Mouse (Mus musculus) lung, embryonic 14.5 days (tissue): ENCODE results near the gene Urgcp. TPM values are rescaled to one million over a fixed set of nuclear protein-coding genes. Genes with fewer than 3 reads are reported as not detected.
A peak's percentile ranks its signal among the peaks of the same experiment; 100 is the strongest.

Experiments used
- ATAC-seq: fragments of 200-750 bp; cut with Nextera tagmentation; 2 replicates; pipeline ENCODE4 v1.8.0; 2017; ENCODE audit warnings: mild to moderate bottlenecking, moderate TSS enrichment, moderate library complexity; ENCODE audit not compliant: insufficient read depth
- DNase-seq: peaks from one replicate; pipeline ENCODE4 v3.0.0-alpha.2; 2015
- H3K27ac ChIP-seq: fragments of 300-500 bp; sonication (generic); 2 replicates; pipeline ENCODE4 v1.5.1; 2014; ENCODE audit warnings: low read depth, mild to moderate bottlenecking, moderate library complexity
- H3K27me3 ChIP-seq: fragments of 300-500 bp; sonication (generic); 2 replicates; pipeline ENCODE4 v1.6.1; 2014; ENCODE audit warnings: low read length, control low read depth; ENCODE audit not compliant: insufficient read depth
- H3K36me3 ChIP-seq: fragments of 300-500 bp; sonication (generic); 2 replicates; pipeline ENCODE4 v1.6.1; 2014; ENCODE audit warnings: control low read depth; ENCODE audit not compliant: insufficient read depth
- H3K4me1 ChIP-seq: fragments of 300-500 bp; sonication (generic); 2 replicates; pipeline ENCODE4 v1.6.1; 2014; ENCODE audit warnings: antibody characterized with exemption, control low read depth; ENCODE audit not compliant: insufficient read depth
- H3K4me2 ChIP-seq: fragments of 300-500 bp; sonication (generic); 2 replicates; pipeline ENCODE4 v1.6.1; 2014; ENCODE audit warnings: mild to moderate bottlenecking
- H3K4me3 ChIP-seq: fragments of 300-500 bp; sonication (generic); 2 replicates; pipeline ENCODE4 v1.5.1; 2014; ENCODE audit warnings: low read depth, low read length
- H3K9ac ChIP-seq: fragments of 300-500 bp; sonication (generic); 2 replicates; pipeline ENCODE4 v1.6.1; 2014
- H3K9me3 ChIP-seq: fragments of 300-500 bp; sonication (generic); 2 replicates; pipeline ENCODE4 v1.6.1; 2016; ENCODE audit warnings: low read depth, low read length, control low read depth
- CTCF ChIP-seq: IDR thresholded peaks from 2 replicates; pipeline ENCODE4 v1.5.1; 2016; ENCODE audit warnings: antibody characterized with exemption, low read depth
- WGBS: fragments of 180-500 bp; shearing (Covaris S2); extraction: QIAGEN DNeasy Blood & Tissue Kit; methylation state at CpG from one replicate; pipeline ENCODE4 v1.1.7; 2014; 5-methylcytosine and 5-hydroxymethylcytosine counted together
- polyA plus RNA-seq: library from polyadenylated mRNA; unstranded; fragments of >200 nt; fragmentation: Nextera tagmentation; extraction: Ambion mirVana; gene quantifications from 2 replicates; pipeline ENCODE4 v1.2.1, GENCODE M21; 2014

Gene Urgcp
- polyA plus RNA-seq, 1 experiment from 2014 or later = 20.1 TPM

DNA sequence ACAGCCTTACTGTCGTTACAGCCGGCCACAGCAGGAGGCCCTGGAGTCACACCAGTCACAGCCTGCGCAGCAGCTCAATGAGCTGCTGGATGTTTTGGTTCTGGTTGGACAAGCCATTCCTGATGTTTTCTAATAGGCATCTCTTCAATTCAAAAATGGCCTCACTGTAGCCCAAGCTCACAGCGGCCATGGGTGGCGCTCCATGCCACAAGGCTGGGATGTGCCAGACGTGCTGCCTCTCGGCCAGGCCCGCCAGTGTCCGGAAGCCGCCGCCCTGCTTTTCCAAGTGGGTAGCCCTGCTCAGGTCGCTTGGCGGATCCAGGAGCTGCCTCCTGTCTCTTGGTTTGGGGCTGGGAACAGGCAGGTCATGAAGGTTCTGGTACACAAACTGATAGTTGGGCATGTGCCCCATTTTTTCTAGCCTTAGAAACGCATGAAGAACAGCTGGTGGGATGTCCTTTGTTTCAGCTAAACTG, 46.5 kb downstream of the Urgcp start, which contains the start of gene Mrps24:
TSS of gene Mrps24 (minus strand) at position 51 of the 476 bp plus-strand sequence.
- 79% methylated on average over 14 of the region's 14 CpGs for WGBS
- TF ChIP-seq CTCF = no peak
- no peaks in the 10 kb centered on the region for H3K27me3 ChIP-seq
- no peaks in the 10 kb centered on the region for H3K4me1 ChIP-seq
- no peak within 1 kb of the TSS for H3K4me3 ChIP-seq
- H3K36me3 ChIP-seq = peaks cover 44% of the 10 kb centered on the region
- H3K9ac ChIP-seq = no peak within 1 kb of the TSS
- no peaks in the 10 kb centered on the region for H3K9me3 ChIP-seq
- H3K27ac ChIP-seq = no peak within 1 kb of the TSS
- DNase-seq (no peak), ATAC-seq (no peak)
- no peak within 1 kb of the TSS for H3K4me2 ChIP-seq

DNA sequence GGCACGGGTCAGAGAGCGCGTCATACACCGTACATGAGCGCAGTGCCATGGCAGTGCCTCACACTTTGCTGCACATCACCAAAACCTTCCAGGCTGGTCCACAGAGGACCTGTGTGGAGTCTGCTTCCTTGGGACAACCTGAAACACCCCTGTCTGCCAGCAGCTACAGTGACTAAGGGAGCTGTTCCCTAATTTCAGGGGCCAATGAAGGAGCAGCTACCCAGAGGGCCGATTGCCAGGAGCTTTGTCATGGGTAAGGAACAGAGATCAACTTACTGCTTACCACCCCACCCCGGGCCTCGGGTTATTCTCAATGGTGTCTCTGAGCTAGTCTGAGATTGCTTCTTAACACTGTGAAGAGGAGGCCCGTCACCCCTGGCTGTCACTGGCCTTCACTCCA, 47.0 kb downstream of the Urgcp start:
- DNase-seq = no peak
- no peaks in the 10 kb centered on the region for H3K9me3 ChIP-seq
- TF ChIP-seq CTCF = no peak
- peaks cover 44% of the 10 kb centered on the region for H3K36me3 ChIP-seq
- no peaks in the 10 kb centered on the region for H3K4me1 ChIP-seq
- H3K4me3 ChIP-seq = no peak overlapping the region
- WGBS = 88% methylated on average over 9 of the region's 9 CpGs
- ATAC-seq = no peak
- no peak overlapping the region for H3K4me2 ChIP-seq
- no peak overlapping the region for H3K9ac ChIP-seq
- no peak overlapping the region for H3K27ac ChIP-seq
- H3K27me3 ChIP-seq = no peaks in the 10 kb centered on the region

GRCm38 (mm10) chr11:5707530-5708353, 54.4 kb downstream of the Urgcp start:
- no peak for TF ChIP-seq CTCF
- Histone ChIP-seq H3K27me3 (no peaks in the 10 kb centered on the region), H3K9ac (peak overlapping the region; percentile 87), H3K4me1 (no peaks in the 10 kb centered on the region), H3K27ac (peak overlapping the region; percentile 72; the same call in 1 of the 2 replicates), H3K9me3 (no peaks in the 10 kb centered on the region), H3K4me3 (peak overlapping the region; percentile 97), H3K4me2 (peak overlapping the region; percentile 89), H3K36me3 (peaks cover 25% of the 10 kb centered on the region)
- ATAC-seq (peak; percentile 95), DNase-seq (peak; percentile 94)
- 17% methylated on average over 47 of the region's 50 CpGs for WGBS

- DNase-seq (peak; percentile 21), ATAC-seq (peak; percentile 76)
Observed at GRCm38 (mm10) chr11:5706874-5707529, 55.2 kb downstream of the Urgcp start.

DNA sequence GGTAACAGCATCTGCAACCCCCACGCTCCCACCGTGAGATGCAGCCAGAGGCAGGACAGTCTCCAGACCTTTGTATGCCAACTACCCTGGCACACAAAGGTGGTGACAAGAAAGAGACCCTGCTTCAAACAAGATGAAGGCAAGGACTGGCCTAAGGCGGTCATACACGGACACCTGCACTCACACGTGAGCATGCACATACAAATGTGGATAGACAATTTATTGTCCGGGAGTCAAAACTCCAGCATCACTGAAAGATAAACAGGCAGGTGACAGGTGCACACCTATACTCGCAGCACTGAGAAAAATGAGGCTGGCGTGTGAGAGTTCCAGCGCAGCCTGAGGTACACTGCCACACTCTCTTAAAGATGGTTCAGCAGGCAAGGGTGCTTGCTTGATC, 56.2 kb downstream of the Urgcp start:
- H3K36me3 ChIP-seq = peaks cover 23% of the 10 kb centered on the region
- H3K9ac ChIP-seq = no peak overlapping the region; the same call in 1 of the 2 replicates
- 92% methylated on average over 9 of the region's 9 CpGs for WGBS
- no peak for DNase-seq
- no peak overlapping the region for H3K27ac ChIP-seq
- no peaks in the 10 kb centered on the region for H3K27me3 ChIP-seq
- H3K4me1 ChIP-seq = no peaks in the 10 kb centered on the region
- no peak for ATAC-seq
- H3K9me3 ChIP-seq = no peaks in the 10 kb centered on the region
- H3K4me2 ChIP-seq = peak overlapping the region; percentile 89
- H3K4me3 ChIP-seq = peak overlapping the region; percentile 97; the same call in 1 of the 2 replicates
- TF ChIP-seq CTCF = no peak

More at GRCm38 (mm10) chr11:5706874-5707529, 55.2 kb downstream of the Urgcp start:
- no peaks in the 10 kb centered on the region for H3K27me3 ChIP-seq
- H3K9ac ChIP-seq = peak overlapping the region; percentile 87
- no peaks in the 10 kb centered on the region for H3K4me1 ChIP-seq
- no peaks in the 10 kb centered on the region for H3K9me3 ChIP-seq
- H3K27ac ChIP-seq = peak overlapping the region; percentile 72; the same call in 1 of the 2 replicates
- H3K4me2 ChIP-seq = peak overlapping the region; percentile 89
- peaks cover 23% of the 10 kb centered on the region for H3K36me3 ChIP-seq
- H3K4me3 ChIP-seq = peak overlapping the region; percentile 97
- WGBS = under 1% methylated on average over 39 of the region's 43 CpGs
- no peak for TF ChIP-seq CTCF

- peaks cover 23% of the 10 kb centered on the region for H3K36me3 ChIP-seq
- no peak overlapping the region for H3K4me3 ChIP-seq
- no peaks in the 10 kb centered on the region for H3K4me1 ChIP-seq
- H3K9ac ChIP-seq = no peak overlapping the region
- TF ChIP-seq CTCF = no peak
- H3K4me2 ChIP-seq = no peak overlapping the region
- no peak for DNase-seq
- no peak for ATAC-seq
- no peaks in the 10 kb centered on the region for H3K27me3 ChIP-seq
- H3K27ac ChIP-seq = no peak overlapping the region
- H3K9me3 ChIP-seq = no peaks in the 10 kb centered on the region
- 77% methylated on average over 1 of the region's 1 CpGs for WGBS
Observed at GRCm38 (mm10) chr11:5703341-5703740, 58.8 kb downstream of the Urgcp start.

DNA sequence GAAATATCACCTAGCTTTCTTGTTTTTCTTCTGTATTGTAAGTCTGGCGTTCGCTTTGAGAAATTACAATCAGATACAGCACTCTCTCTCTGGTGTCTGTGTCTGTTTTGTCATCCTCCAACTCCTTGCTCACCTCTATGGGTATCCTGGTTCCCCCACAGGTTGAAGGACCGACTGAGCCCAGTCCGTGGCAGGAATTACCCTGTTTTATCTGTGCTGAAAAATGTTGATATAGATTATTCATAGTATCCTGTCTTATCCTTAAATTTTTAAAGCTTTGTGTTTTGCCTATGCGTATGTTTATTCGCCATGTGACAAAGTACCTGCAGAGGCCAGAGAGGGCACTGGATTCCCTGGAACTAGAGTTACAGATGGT, 59.2 kb downstream of the Urgcp start:
- H3K4me2 ChIP-seq = no peak overlapping the region
- no peak for TF ChIP-seq CTCF
- WGBS = 89% methylated on average over 6 of the region's 6 CpGs
- H3K27ac ChIP-seq = no peak overlapping the region
- H3K36me3 ChIP-seq = peaks cover 23% of the 10 kb centered on the region
- H3K4me1 ChIP-seq = no peaks in the 10 kb centered on the region
- no peaks in the 10 kb centered on the region for H3K9me3 ChIP-seq
- no peaks in the 10 kb centered on the region for H3K27me3 ChIP-seq
- H3K9ac ChIP-seq = no peak overlapping the region
- DNase-seq (no peak), ATAC-seq (no peak)
- H3K4me3 ChIP-seq = no peak overlapping the region
